Mouse (Mus musculus): ENCODE results near the gene Il27ra. TPM values are rescaled to one million over a fixed set of nuclear protein-coding genes. Genes with fewer than 3 reads are reported as not detected.
A peak's percentile ranks its signal among the peaks of the same experiment; 100 is the strongest.

The Il27ra gene
- polyA plus RNA-seq, 1 experiment = 0.49 TPM

DNA sequence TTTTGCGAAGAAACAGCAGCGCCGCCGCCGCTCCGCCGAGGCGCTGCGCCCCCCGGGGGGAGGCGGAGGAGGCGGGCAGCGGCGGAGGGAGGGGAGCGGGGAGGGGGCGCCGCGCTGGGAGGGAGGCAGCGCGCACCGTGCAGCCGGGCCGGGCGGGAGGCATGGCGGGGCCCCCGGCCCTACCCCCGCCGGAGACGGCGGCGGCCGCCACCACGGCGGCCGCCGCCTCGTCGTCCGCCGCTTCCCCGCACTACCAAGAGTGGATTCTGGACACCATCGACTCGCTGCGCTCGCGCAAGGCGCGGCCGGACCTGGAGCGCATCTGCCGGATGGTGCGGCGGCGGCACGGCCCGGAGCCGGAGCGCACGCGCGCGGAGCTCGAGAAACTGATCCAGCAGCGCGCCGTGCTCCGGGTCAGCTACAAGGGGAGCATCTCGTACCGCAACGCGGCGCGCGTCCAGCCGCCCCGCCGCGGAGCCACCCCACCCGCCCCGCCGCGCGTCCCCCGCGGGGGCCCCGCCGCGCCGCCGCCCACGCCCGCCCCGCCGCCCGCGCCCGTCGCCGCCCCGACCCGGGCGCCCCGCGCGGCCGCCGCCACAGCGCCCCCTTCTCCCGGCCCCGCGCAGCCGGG, 44.8 kb downstream of the Il27ra start, which contains the start of gene Samd1:
Gene Samd1 (plus strand): TSS at position 162 of the 631 bp plus-strand sequence.
- no peaks in the 10 kb centered on the region for H3K27me3 ChIP-seq (ENCODE audit: control insufficient read depth, insufficient read depth, insufficient read length)
- H3K36me3 ChIP-seq (ENCODE audit: control insufficient read depth, insufficient read depth) = peaks cover 36% of the 10 kb centered on the region
- no peak for TF ChIP-seq USF1 (IDR thresholded peaks at IDR 0.05; ENCODE audit: low read depth)
- no peak for TF ChIP-seq MYOG (IDR thresholded peaks at IDR 0.05; ENCODE audit: control insufficient read depth, extremely low read depth, insufficient read length)
- TF ChIP-seq CTCF (IDR thresholded peaks at IDR 0.05; ENCODE audit: control insufficient read depth, insufficient read depth, insufficient read length) = no peak
- no peak for TF ChIP-seq MYOD1 (IDR thresholded peaks at IDR 0.05; ENCODE audit: control insufficient read depth, insufficient read length, low read depth)
- no peak for TF ChIP-seq CEBPB (IDR thresholded peaks at IDR 0.05; ENCODE audit: low read depth)
- no peak for TF ChIP-seq FOSL1 (IDR thresholded peaks at IDR 0.05; ENCODE audit: insufficient read depth, low read length, poor library complexity, severe bottlenecking)
- TF ChIP-seq MAX (IDR thresholded peaks at IDR 0.05) = no peak
- H3K79me2 ChIP-seq (ENCODE audit: control insufficient read depth, insufficient read depth) = peaks cover 18% of the 10 kb centered on the region
- H3K4me3 ChIP-seq (ENCODE audit: insufficient read depth, poor library complexity, severe bottlenecking) = peak within 1 kb of the TSS; percentile 61
- H3K79me3 ChIP-seq (ENCODE audit: low read depth) = peaks cover 13% of the 10 kb centered on the region
- H3ac ChIP-seq (ENCODE audit: control insufficient read depth, insufficient read length, low read depth) = peak within 1 kb of the TSS; percentile 84

DNA sequence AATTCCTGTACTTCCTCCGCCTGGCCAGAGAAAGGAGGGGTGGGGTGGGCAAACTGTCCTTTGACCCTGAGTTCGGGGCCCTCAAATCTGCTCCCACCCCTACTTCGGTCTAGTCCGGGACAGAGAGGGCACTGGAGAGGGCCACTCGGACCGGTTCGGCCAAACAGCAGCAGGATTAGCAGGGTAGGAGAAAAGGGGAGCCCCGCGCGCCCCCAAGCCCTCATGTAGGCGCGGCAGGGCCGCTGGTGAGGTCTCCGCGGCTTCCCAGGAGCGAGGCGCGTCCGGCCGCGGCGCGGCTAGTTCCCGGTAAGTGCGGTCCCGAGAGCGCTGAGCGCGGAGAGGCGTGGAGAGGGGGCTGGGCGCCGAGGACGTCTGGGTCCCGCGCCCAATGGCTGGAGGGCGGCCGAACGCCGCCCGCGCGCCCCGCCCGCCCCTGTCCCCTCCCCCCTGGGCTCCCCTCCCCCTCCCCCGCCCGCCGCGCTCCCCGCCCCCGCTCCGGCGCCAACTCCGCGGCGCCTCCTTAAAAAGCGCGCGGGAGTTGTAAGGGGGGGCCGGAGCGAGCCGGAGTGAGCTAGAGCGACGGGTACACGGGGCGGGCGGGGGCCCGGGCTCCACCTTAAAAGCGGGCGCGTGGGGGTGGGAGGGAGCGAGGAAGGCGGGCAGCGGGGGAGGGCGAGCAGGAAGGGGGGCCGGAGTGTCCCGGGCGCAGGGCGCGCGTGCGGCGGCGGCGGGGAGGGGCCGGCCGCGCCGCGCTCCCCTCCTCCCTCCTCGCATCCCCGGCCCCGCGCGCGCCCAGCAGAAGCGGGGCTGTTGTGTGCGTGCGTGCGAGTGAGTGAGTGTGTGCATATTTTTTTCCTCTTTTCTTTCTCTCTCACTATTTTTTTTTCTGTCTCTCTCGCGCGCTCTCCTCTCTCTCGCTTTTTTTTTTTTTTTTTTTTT, 45.6 kb downstream of the Il27ra start:
- H3K79me2 ChIP-seq (ENCODE audit: control insufficient read depth, insufficient read depth) = peaks cover 18% of the 10 kb centered on the region
- H3ac ChIP-seq (ENCODE audit: control insufficient read depth, insufficient read length, low read depth) = peak overlapping the region; percentile 84
- peaks cover 13% of the 10 kb centered on the region for H3K79me3 ChIP-seq (ENCODE audit: low read depth)
- H3K27me3 ChIP-seq (ENCODE audit: control insufficient read depth, insufficient read depth, insufficient read length) = no peaks in the 10 kb centered on the region
- peak overlapping the region; percentile 61 for H3K4me3 ChIP-seq (ENCODE audit: insufficient read depth, poor library complexity, severe bottlenecking)
- no peak for TF ChIP-seq CEBPB (IDR thresholded peaks at IDR 0.05; ENCODE audit: low read depth)
- TF ChIP-seq USF1 (IDR thresholded peaks at IDR 0.05; ENCODE audit: low read depth) = no peak
- no peak for TF ChIP-seq MAX (IDR thresholded peaks at IDR 0.05)
- TF ChIP-seq FOSL1 (IDR thresholded peaks at IDR 0.05; ENCODE audit: insufficient read depth, low read length, poor library complexity, severe bottlenecking) = no peak
- no peak for TF ChIP-seq CTCF (IDR thresholded peaks at IDR 0.05; ENCODE audit: control insufficient read depth, insufficient read depth, insufficient read length)
- TF ChIP-seq MYOD1 (IDR thresholded peaks at IDR 0.05; ENCODE audit: control insufficient read depth, insufficient read length, low read depth) = no peak
- no peak for TF ChIP-seq MYOG (IDR thresholded peaks at IDR 0.05; ENCODE audit: control insufficient read depth, extremely low read depth, insufficient read length)
- peaks cover 37% of the 10 kb centered on the region for H3K36me3 ChIP-seq (ENCODE audit: control insufficient read depth, insufficient read depth)

DNA sequence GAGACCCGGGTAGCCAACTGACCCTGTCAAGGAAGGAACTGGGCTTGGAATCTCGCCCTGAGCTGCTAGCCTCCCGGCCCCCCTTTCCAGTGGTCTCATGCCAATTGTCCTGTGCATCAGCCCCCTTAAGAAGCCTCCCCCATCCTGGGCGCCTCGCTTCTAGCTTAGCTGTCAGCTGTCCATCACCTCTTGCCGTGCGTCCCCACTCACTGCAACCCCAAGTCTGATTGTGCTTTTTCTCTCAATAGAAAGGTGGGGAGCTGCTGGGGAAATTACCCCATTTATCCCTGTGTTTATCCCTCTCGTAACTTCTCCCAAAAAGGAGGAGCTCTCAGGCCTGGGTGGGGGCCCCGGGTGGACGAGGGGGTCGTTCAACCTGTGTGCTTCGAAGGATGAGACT, 46.4 kb downstream of the Il27ra start:
- no peak overlapping the region for H3K4me3 ChIP-seq (ENCODE audit: insufficient read depth, poor library complexity, severe bottlenecking)

DNA sequence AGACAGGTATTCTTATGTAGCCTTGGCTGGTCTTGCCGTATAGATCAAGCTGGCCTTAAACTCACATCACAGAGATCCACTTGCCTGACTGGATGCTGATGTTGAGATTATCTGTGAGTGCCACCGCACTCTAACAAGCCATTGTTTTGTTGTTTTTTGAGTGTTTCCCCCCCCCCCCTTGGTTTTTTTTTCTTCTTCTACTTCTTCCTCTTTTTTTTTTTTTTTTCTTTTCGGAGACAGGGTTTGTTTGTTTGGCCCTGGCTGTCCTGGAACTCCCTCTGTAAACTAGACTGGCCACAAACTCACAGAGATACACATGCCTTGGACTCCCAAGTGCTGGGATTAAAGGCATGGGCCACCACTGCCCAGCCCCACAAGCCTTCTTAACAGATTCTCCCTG, 48.4 kb downstream of the Il27ra start:
- no peak overlapping the region for H3ac ChIP-seq (ENCODE audit: control insufficient read depth, insufficient read length, low read depth)
- peaks cover 8% of the 10 kb centered on the region for H3K79me2 ChIP-seq (ENCODE audit: control insufficient read depth, insufficient read depth)
- H3K79me3 ChIP-seq (ENCODE audit: low read depth) = peaks cover 5% of the 10 kb centered on the region
- no peaks in the 10 kb centered on the region for H3K27me3 ChIP-seq (ENCODE audit: control insufficient read depth, insufficient read depth, insufficient read length)
- H3K36me3 ChIP-seq (ENCODE audit: control insufficient read depth, insufficient read depth) = peaks cover 34% of the 10 kb centered on the region
- H3K4me3 ChIP-seq (ENCODE audit: insufficient read depth, poor library complexity, severe bottlenecking) = no peak overlapping the region
- TF ChIP-seq CTCF (IDR thresholded peaks at IDR 0.05; ENCODE audit: control insufficient read depth, insufficient read depth, insufficient read length) (no peak), USF1 (IDR thresholded peaks at IDR 0.05; ENCODE audit: low read depth) (no peak), CEBPB (IDR thresholded peaks at IDR 0.05; ENCODE audit: low read depth) (no peak), MYOD1 (IDR thresholded peaks at IDR 0.05; ENCODE audit: control insufficient read depth, insufficient read length, low read depth) (no peak), MYOG (IDR thresholded peaks at IDR 0.05; ENCODE audit: control insufficient read depth, extremely low read depth, insufficient read length) (no peak), MAX (IDR thresholded peaks at IDR 0.05) (no peak), FOSL1 (IDR thresholded peaks at IDR 0.05; ENCODE audit: insufficient read depth, low read length, poor library complexity, severe bottlenecking) (no peak)

More for the DNA sequence above, 46.4 kb downstream of the Il27ra start:
- no peak for TF ChIP-seq FOSL1 (IDR thresholded peaks at IDR 0.05; ENCODE audit: insufficient read depth, low read length, poor library complexity, severe bottlenecking)
- no peak for TF ChIP-seq CEBPB (IDR thresholded peaks at IDR 0.05; ENCODE audit: low read depth)
- no peak for TF ChIP-seq MYOG (IDR thresholded peaks at IDR 0.05; ENCODE audit: control insufficient read depth, extremely low read depth, insufficient read length)
- no peak for TF ChIP-seq MYOD1 (IDR thresholded peaks at IDR 0.05; ENCODE audit: control insufficient read depth, insufficient read length, low read depth)
- TF ChIP-seq CTCF (IDR thresholded peaks at IDR 0.05; ENCODE audit: control insufficient read depth, insufficient read depth, insufficient read length) = no peak
- no peak for TF ChIP-seq MAX (IDR thresholded peaks at IDR 0.05)
- no peak for TF ChIP-seq USF1 (IDR thresholded peaks at IDR 0.05; ENCODE audit: low read depth)
- peaks cover 18% of the 10 kb centered on the region for H3K79me2 ChIP-seq (ENCODE audit: control insufficient read depth, insufficient read depth)
- peaks cover 40% of the 10 kb centered on the region for H3K36me3 ChIP-seq (ENCODE audit: control insufficient read depth, insufficient read depth)
- H3ac ChIP-seq (ENCODE audit: control insufficient read depth, insufficient read length, low read depth) = no peak overlapping the region
- H3K79me3 ChIP-seq (ENCODE audit: low read depth) = peaks cover 13% of the 10 kb centered on the region
- H3K27me3 ChIP-seq (ENCODE audit: control insufficient read depth, insufficient read depth, insufficient read length) = no peaks in the 10 kb centered on the region

DNA sequence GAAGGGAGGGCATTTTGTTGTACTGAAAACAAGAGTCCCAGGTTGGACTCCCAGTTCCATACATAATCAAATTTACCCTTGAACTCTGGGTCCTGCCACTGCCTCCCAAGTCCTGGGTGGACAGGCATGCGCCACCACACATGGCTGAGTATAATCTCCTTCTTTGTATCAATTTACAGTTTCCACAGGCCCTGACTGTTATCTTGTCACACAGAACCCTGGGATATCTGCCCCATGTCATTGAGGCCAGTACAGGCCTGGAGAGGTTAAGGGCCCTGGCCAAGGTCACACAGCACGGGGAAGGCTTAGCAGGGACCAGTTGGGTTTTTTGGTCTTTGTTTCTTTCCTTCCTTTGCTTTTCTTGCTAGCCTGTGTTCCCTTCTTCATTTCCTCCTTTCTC, 49.9 kb downstream of the Il27ra start:
- H3K4me3 ChIP-seq (ENCODE audit: insufficient read depth, poor library complexity, severe bottlenecking) = no peak overlapping the region
- H3ac ChIP-seq (ENCODE audit: control insufficient read depth, insufficient read length, low read depth) = no peak overlapping the region
- peaks cover 44% of the 10 kb centered on the region for H3K36me3 ChIP-seq (ENCODE audit: control insufficient read depth, insufficient read depth)
- H3K79me3 ChIP-seq (ENCODE audit: low read depth) = no peaks in the 10 kb centered on the region
- TF ChIP-seq USF1 (IDR thresholded peaks at IDR 0.05; ENCODE audit: low read depth) = no peak
- TF ChIP-seq CEBPB (IDR thresholded peaks at IDR 0.05; ENCODE audit: low read depth) = no peak
- no peak for TF ChIP-seq CTCF (IDR thresholded peaks at IDR 0.05; ENCODE audit: control insufficient read depth, insufficient read depth, insufficient read length)
- no peak for TF ChIP-seq MYOG (IDR thresholded peaks at IDR 0.05; ENCODE audit: control insufficient read depth, extremely low read depth, insufficient read length)
- TF ChIP-seq FOSL1 (IDR thresholded peaks at IDR 0.05; ENCODE audit: insufficient read depth, low read length, poor library complexity, severe bottlenecking) = no peak
- TF ChIP-seq MAX (IDR thresholded peaks at IDR 0.05) = no peak
- TF ChIP-seq MYOD1 (IDR thresholded peaks at IDR 0.05; ENCODE audit: control insufficient read depth, insufficient read length, low read depth) = no peak
- no peaks in the 10 kb centered on the region for H3K27me3 ChIP-seq (ENCODE audit: control insufficient read depth, insufficient read depth, insufficient read length)
- no peaks in the 10 kb centered on the region for H3K79me2 ChIP-seq (ENCODE audit: control insufficient read depth, insufficient read depth)

Data from C2C12 (cell line).